Mouse (Mus musculus): Measurements from ENCODE around the gene Wnk4.
"Not testable (repeated sequence)": the region's sequence is repeated elsewhere in the genome, so short reads cannot be mapped to it uniquely, and the experiment has no call there.

Wnk4 gene

DNA sequence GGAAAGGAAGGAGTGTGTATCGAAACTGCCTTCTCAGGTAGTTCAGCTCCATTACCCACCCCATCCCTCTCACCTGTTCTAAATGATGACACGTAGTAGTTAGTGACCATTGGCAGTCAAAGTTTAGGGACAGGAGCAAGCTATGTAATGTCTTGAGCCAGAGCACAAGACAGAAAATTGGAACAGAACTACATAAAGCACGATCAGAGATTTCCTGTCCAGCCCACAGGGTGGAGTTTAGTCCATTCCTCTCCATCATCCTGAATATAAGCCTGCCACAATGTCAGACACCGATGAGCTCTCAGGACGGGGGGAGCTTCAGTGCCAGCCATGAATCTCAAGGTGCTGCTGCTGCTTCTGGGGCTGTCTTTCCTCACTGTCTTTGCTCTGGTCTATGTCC lies 64.4 kb downstream of the Wnk4 start, which contains the start of gene Aoc2:
Gene Aoc2, plus strand, starts transcription at position 301 of the 400 bp plus-strand sequence.
- DNase-seq = no peak

DNA sequence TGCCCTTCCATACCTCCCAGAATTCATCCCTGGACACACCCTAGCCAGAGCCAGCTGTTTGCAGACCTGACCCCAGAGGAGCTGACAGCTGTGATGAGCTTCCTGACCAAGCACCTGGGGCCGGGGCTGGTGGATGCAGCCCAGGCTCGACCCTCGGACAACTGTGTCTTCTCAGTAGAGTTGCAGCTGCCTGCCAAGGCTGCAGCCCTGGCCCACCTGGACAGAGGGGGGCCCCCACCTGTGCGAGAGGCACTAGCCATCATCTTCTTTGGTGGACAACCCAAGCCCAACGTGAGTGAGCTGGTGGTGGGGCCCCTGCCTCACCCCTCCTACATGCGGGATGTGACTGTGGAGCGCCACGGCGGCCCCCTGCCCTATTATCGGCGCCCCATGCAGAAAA lies 64.8 kb downstream of the Wnk4 start:
- not testable (repeated sequence) for DNase-seq

DNA sequence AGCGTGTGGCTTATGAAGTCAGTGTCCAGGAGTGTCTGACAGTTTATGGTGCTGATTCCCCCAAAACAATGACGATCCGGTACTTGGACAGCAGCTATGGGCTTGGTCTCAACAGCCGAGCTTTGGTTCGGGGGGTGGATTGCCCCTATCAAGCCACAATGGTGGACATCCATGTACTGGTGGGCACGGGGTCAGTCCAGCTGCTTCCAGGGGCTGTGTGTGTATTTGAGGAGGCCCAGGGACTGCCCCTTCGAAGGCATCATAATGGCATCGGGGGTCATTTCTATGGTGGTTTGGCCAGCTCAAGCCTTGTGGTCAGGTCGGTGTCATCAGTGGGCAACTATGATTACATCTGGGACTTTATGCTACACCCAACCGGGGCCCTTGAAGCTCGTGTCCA lies 65.8 kb downstream of the Wnk4 start:
- DNase-seq = no peak
